18 mouse cellular contexts compared by ENCODE assay signal in the genomic region with DNA sequence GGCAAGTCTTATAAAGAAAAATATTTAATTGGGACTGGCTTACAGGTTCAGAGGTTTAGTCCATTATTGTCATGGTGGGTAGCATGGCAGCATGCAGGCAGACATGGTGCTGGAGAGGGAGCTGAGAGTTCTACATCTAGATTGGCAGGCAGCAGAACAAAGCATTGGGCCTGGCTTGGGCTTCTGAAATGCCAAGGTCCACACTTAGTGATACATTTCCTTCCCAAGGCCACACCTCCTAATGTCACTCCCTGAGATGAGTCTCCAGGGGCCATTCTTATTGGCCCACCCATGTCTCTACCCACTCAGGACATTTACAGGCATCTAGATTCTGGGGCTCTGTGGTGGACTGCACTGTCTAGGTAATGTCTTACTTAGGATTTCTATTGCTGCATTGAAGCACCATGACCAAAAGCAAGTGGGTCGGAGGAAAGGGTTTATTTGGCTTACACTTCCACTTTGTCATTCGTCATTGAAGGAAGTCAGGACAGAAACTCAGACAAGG.
"Had no signal": no experiment of that assay in that cellular context is flagged by ENCODE, and none has a peak within 500 bp of the region (broad histone marks: within the 10 kb centered on the region; RNA-seq: fewer than 3 reads in every experiment).

No protein-coding gene starts in this region.

- H3K27me3 ChIP-seq: limb, embryonic 12.5 days; limb, embryonic 15.5 days; midbrain, embryonic 12.5 days; midbrain, embryonic 15.5 days; neural tube, embryonic 13.5 days had no signal

- DNase-seq: kidney, postnatal 36 days; layer of hippocampus, postnatal 36 days; left cerebral cortex, postnatal 4 days; liver, postnatal 0 days; lung, embryonic 14.5 days; thymus, adult 18-20 months; thymus, postnatal 36 days had no signal

- ATAC-seq: liver, postnatal 0 days; lung, postnatal 0 days; midbrain, embryonic 15.5 days had no signal

- H3K27ac ChIP-seq: kidney, postnatal 0 days; left cerebral cortex, adult 2 months; limb, embryonic 12.5 days; limb, embryonic 15.5 days; liver, embryonic 14.5 days; macrophage; midbrain, embryonic 12.5 days; midbrain, embryonic 15.5 days; neural tube, embryonic 13.5 days had no signal

- H3K9me3 ChIP-seq: limb, embryonic 12.5 days; limb, embryonic 15.5 days; midbrain, embryonic 15.5 days; neural tube, embryonic 13.5 days had no signal

- H3K4me3 ChIP-seq: left cerebral cortex, adult 2 months; limb, embryonic 12.5 days; limb, embryonic 15.5 days; midbrain, embryonic 12.5 days; midbrain, embryonic 15.5 days; myocyte; neural tube, embryonic 13.5 days had no signal
